Mouse (Mus musculus): Measurements from ENCODE around the gene Ccdc85b.
"Not testable (repeated sequence)": the region's sequence is repeated elsewhere in the genome, so short reads cannot be mapped to it uniquely, and the experiment has no call there.

The Ccdc85b gene

DNA sequence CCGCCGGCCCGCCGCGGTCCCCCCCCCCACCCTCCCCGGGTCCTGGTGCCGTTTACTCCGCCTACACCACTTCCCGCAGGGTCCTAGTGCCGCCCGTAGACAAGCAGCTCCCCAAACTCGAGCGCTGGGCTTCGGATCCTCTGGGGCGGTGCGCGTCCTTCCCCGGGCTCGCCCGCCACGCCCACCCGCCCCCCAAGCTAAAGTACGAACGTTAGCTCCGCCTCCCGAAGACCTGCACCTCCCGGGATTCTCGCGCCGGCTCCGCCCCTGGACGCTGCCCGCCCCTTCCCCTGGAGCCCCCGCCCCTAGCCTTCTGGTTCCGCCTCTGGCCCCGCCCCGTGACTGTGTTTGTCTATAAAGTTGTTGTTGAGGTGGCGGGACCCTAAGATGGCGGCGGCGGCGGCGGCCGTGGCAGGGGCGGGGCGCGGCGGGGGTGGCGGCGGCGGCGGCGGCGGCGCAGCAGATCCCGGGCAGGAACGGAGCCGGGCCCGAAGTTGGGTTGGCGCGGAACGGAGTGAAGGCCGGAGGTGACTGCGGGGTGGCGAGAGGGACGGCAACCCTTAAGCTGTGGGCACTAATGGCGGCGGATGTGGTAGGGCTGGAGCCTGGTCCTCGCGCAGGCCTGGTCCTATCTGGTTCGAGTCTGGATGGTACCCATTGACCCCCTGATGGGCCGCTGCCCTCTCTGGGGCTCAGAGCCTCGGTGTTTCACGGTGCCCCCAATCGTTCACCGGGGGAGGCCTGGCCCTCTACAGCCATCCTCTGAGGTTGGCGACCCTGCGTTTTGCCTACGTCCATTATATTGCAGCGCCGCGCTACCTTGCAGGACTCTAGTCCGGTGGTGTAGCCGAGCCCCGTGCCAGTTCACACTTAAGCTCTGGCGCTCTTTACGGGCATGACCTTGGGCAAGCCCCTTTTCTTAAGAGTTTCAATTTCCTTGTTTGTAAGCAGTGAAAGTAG, 32.6 kb downstream of the Ccdc85b start, which contains the start of the genes Drap1 and AI837181:
TSS of gene Drap1 (minus strand) at position 198 of the 960 bp plus-strand sequence.
TSS of gene AI837181 (plus strand) at position 363 of the 960 bp plus-strand sequence.
- peak; percentile 94 to 97 for DNase-seq (ENCODE audit: low spot score in 2 of 2)

GRCm38 (mm10) chr19:5424092-5424781, 33.5 kb downstream of the Ccdc85b start:
- DNase-seq (ENCODE audit: low spot score in 2 of 2) = peak; percentile 74 to 78

DNA sequence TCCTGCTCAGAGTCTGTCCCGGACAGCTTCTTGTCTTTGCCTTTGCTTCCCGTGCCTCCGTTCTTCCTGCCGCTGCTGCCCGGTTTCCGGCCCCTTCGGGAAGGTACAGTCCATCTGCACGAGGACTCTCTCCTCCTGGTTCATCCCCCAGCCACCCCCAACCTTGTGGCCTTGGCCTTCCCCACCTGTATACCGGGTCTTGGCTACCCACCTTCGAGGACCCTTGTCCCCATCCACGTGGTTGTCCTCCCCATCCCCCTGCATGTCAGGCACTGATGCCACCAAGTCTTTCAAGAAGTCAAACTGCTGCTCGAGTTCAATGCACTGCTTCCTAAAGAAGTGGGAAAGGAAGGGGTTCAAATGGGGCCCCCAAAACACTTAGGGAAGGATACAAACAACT, 34.1 kb downstream of the Ccdc85b start:
- no peak for DNase-seq (ENCODE audit: low spot score in 2 of 2)

DNA sequence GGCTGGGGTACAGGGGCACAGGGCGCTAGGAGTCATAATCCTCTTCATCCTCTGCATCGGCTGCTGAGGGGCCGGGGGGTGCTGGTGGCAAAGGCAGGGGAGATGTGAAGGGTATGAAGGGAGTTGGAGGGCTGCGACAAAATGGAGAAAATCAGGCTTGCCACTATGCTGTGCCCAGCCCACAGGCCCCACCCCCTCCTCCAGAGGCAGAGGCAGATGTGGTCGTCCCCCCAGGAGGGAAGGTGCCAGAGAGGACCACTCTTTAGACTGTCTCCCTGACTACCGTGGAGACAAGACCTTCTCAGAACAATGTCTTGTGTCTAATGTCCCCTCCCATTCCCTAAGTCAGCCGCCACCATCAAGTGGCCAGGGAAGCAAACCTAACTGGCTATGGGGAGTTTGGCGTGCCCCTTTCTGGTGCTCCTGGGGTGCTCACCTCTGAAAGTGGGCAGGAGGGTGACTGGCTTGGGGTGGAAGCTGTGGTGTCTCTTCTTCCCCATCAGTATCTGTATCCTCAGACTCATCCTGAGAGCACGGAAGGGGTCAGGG, 34.7 kb downstream of the Ccdc85b start:
- no peak for DNase-seq (ENCODE audit: low spot score in 2 of 2)

GRCm38 (mm10) chr19:5422267-5422666, 35.4 kb downstream of the Ccdc85b start:
- no peak for DNase-seq (ENCODE audit: low spot score in 2 of 2)

- no peak for DNase-seq (ENCODE audit: low spot score in 2 of 2)
Measured at GRCm38 (mm10) chr19:5421784-5422183, 35.9 kb downstream of the Ccdc85b start.

DNA sequence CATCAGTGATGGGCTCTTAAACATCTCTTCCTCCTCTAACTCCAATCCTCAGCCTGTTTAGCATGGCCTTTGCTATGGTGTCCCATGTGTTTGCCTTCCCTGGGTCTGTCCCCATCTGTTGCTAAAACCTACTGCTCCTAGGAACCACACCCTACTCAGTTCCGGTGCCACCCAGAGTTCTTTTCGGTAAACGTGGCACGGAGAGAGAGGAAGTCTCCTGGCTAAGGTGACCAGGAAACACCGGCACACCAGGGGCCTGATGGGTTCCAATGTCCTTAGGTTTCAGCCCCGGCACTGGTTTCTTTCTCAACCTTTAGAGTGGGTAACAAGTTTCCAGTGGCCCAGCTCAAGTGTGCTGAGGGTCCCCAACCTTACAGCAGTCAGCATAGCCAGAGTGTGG, 37.1 kb downstream of the Ccdc85b start:
- no peak for DNase-seq (ENCODE audit: low spot score in 2 of 2)

- no peak for DNase-seq (ENCODE audit: low spot score in 2 of 2)
Measured at GRCm38 (mm10) chr19:5419630-5420029, 38.1 kb downstream of the Ccdc85b start.

- no peak for DNase-seq (ENCODE audit: low spot score in 2 of 2)
Measured at GRCm38 (mm10) chr19:5418750-5419466, 38.8 kb downstream of the Ccdc85b start.

DNA sequence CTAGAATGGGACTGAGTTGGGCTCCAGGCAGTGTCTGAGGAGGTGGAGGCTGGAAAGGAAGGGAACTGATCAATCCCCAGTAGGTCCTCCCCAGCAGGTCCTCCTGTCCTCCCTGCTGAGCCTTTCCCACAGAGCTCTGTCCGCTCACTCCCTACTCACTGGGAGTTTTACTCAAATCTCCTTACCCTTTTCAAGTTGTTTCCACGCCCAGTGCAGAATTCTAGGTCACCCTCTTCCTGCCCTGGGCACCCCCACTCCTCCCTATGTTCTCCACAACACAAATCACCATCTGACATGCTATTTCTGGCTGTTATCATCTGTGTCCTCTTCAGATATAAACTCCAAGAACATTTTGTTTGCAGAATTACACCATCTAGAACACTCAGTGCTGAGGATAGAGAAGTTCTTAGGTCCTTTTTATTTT, 43.1 kb downstream of the Ccdc85b start:
- DNase-seq (ENCODE audit: low spot score in 2 of 2) = no peak

DNA sequence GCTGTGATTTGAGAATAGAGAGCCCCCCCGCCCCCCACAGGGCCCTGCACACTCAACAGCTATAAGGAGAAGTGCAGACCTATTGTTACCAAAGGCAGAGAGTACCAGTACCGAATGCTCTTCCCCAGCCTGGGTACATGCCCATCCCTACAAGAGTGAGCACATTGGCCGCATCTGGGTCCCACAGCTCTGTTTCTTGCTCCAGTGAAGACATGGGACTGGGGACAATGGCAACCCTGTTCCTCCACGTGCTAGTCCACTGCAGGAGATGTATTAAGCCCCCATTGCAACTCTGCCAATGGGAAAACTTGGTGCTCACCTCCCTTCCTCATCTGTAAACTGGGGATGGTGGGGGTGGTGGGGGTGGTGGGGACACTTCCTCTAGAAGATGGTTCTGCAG, 43.9 kb downstream of the Ccdc85b start:
- DNase-seq (ENCODE audit: low spot score in 2 of 2) = no peak

- DNase-seq (ENCODE audit: low spot score in 2 of 2) = no peak
Measured at GRCm38 (mm10) chr19:5411961-5412360, 45.7 kb downstream of the Ccdc85b start.

- DNase-seq (ENCODE audit: low spot score in 2 of 2) = no peak
Measured at GRCm38 (mm10) chr19:5410641-5411040, 47.1 kb downstream of the Ccdc85b start.

DNA sequence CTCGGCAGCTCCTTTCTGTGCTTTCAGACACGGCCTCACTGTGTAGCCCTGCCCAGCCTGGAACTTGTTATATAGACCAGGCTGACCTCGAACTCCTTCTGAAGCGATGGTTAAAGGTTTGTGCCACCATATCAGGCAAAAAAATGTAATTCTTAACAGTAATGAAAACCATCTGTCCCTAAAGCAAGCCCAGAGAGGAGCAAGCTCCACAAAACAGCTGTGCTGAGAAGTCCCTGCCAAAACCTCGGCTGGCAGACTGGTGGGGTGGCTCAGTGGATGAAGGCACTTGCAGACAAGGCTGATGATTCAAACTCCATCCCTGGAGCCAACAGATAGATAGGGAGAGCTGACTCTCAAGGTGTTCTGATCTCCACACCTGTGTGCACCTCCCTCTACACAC, 48.6 kb downstream of the Ccdc85b start:
- DNase-seq (ENCODE audit: low spot score in 2 of 2) = no peak

DNA sequence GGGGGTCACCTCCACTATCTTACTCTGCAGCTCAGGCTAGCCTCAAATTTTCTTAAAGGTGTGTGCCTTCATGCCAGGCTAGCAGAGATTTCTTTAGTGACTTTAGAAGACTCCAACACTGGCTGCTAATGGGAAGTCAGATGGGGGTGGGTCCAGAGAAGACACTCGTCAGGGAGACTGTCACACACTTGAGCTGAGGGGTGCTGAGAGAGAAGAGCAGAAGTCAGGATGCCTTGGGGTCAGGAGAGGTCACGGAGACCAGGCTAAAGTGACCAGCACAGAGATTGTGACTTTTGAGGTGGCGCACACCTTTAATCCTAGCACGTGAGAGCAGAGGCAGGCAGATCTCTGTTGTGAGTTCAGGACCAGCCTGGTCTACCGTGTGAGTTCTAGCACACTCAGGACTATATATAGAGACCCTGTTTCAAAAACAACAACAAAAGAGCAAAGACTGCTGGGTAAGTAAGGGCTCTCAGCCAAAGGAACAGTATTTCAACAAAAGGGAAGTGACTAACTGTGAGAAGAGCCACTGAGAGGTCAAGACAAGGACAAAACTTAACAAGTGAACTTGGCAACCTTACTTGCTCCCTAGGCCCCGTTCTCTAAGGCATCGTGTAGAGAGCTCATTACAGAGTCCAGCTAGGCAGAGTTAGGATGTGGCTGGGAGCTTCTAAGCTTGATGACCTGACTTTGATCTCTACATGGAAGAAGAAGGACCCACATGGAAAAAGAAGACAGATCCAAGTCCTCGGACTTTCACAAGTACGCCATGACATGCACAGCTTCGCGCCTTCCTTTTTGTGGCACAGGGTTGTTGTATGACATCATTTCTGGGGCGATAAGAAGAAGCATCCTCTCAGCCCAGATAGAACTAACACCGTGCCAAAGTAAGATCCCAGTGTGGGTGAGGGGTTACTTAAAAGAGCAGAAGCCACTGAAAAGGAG, 49.4 kb downstream of the Ccdc85b start:
- DNase-seq (ENCODE audit: low spot score in 2 of 2) = no peak

- no peak for DNase-seq (ENCODE audit: low spot score in 2 of 2)
Measured at GRCm38 (mm10) chr19:5407133-5407532, 50.6 kb downstream of the Ccdc85b start.

GRCm38 (mm10) chr19:5406531-5407126, 51.1 kb downstream of the Ccdc85b start:
- DNase-seq (ENCODE audit: low spot score in 2 of 2) = not testable (repeated sequence)

GRCm38 (mm10) chr19:5405924-5406323, 51.8 kb downstream of the Ccdc85b start:
- no peak for DNase-seq (ENCODE audit: low spot score in 2 of 2)

Data from urinary bladder, postnatal 4 days (tissue).